Mouse (Mus musculus) embryonic facial prominence, embryonic 15.5 days (tissue): ENCODE measurements around the gene Cep126. TPM values are rescaled to one million over a fixed set of nuclear protein-coding genes. Genes with fewer than 3 reads are reported as not detected.
A peak's percentile ranks its signal among the peaks of the same experiment; 100 is the strongest.

Experiments used
- ATAC-seq: fragments of 200-750 bp; cut with Nextera tagmentation; 2 replicates; pipeline ENCODE4 v1.8.0; 2017; ENCODE audit warnings: low read depth, moderate TSS enrichment; ENCODE audit not compliant: insufficient number of reproducible peaks, low FRiP score, low TSS enrichment
- H3K27ac ChIP-seq: fragments of 300-500 bp; sonication (generic); replicated peaks from 2 replicates; pipeline ENCODE4 v1.5.1; 2015; ENCODE audit warnings: mild to moderate bottlenecking, inconsistent platforms
- H3K27me3 ChIP-seq: fragments of 300-500 bp; sonication (generic); 2 replicates; pipeline ENCODE4 v1.6.1; 2015; ENCODE audit warnings: inconsistent platforms
- H3K36me3 ChIP-seq: fragments of 300-500 bp; sonication (generic); 2 replicates; pipeline ENCODE4 v1.6.1; 2015; ENCODE audit warnings: mild to moderate bottlenecking, inconsistent platforms
- H3K4me1 ChIP-seq: fragments of 300-500 bp; sonication (generic); 2 replicates; pipeline ENCODE4 v1.6.1; 2015; ENCODE audit warnings: inconsistent platforms
- H3K4me2 ChIP-seq: fragments of 300-500 bp; sonication (generic); replicated peaks from 2 replicates; pipeline ENCODE4 v1.6.1; 2015; ENCODE audit warnings: mild to moderate bottlenecking, inconsistent platforms
- H3K4me3 ChIP-seq: fragments of 300-500 bp; sonication (generic); replicated peaks from 2 replicates; pipeline ENCODE4 v1.5.1; 2015; ENCODE audit warnings: mild to moderate bottlenecking, inconsistent platforms
- H3K9ac ChIP-seq: fragments of 300-500 bp; sonication (generic); 2 replicates; pipeline ENCODE4 v1.6.1; 2015; ENCODE audit warnings: inconsistent platforms
- H3K9me3 ChIP-seq: fragments of 300-500 bp; sonication (generic); replicated peaks from 2 replicates; pipeline ENCODE4 v1.6.1; 2016; ENCODE audit warnings: inconsistent platforms
- WGBS: fragments of 180-500 bp; shearing (Covaris S2); methylation state at CpG from one replicate; pipeline ENCODE4 v1.1.7; 2015; 5-methylcytosine and 5-hydroxymethylcytosine counted together
- polyA plus RNA-seq: library from polyadenylated mRNA; unstranded; fragments of >200 nt; fragmentation: Nextera tagmentation; extraction: Ambion mirVana; gene quantifications from 2 replicates; pipeline ENCODE4 v1.2.1, GENCODE M21; 2015

Cep126 gene
- polyA plus RNA-seq, 1 experiment from 2014 or later = 4.0 TPM

- no peaks in the 10 kb centered on the region for H3K36me3 ChIP-seq
- 89% methylated on average over 3 of the region's 3 CpGs for WGBS
Observed at GRCm38 (mm10) chr9:8073203-8073755, 60.8 kb downstream of the Cep126 start.

GRCm38 (mm10) chr9:8059636-8060035, 74.5 kb downstream of the Cep126 start:
- ATAC-seq = no peak
- H3K36me3 ChIP-seq = no peaks in the 10 kb centered on the region
- H3K27me3 ChIP-seq = no peaks in the 10 kb centered on the region
- H3K4me1 ChIP-seq = no peaks in the 10 kb centered on the region
- H3K4me2 ChIP-seq = no peak overlapping the region
- no peak overlapping the region for H3K9ac ChIP-seq
- no peaks in the 10 kb centered on the region for H3K9me3 ChIP-seq
- 42% methylated on average over 3 of the region's 3 CpGs for WGBS
- 0 out of 2 replicates have a peak overlapping the region, but pooled peaks have one; percentile 7 for H3K27ac ChIP-seq
- H3K4me3 ChIP-seq = no peak overlapping the region

More at GRCm38 (mm10) chr9:8073203-8073755, 60.8 kb downstream of the Cep126 start:
- Histone ChIP-seq H3K27me3 (no peaks in the 10 kb centered on the region), H3K4me2 (no peak overlapping the region), H3K4me1 (no peaks in the 10 kb centered on the region), H3K27ac (no peak overlapping the region), H3K4me3 (no peak overlapping the region), H3K9ac (no peak overlapping the region), H3K9me3 (no peaks in the 10 kb centered on the region)
- ATAC-seq = no peak

GRCm38 (mm10) chr9:8054831-8055230, 79.3 kb downstream of the Cep126 start:
- Histone ChIP-seq H3K9me3 (no peaks in the 10 kb centered on the region), H3K4me2 (no peak overlapping the region), H3K4me3 (no peak overlapping the region), H3K36me3 (no peaks in the 10 kb centered on the region), H3K9ac (no peak overlapping the region), H3K27ac (no peak overlapping the region), H3K4me1 (no peaks in the 10 kb centered on the region), H3K27me3 (no peaks in the 10 kb centered on the region)
- 27% methylated on average over 1 of the region's 1 CpGs for WGBS
- no peak for ATAC-seq

GRCm38 (mm10) chr9:8043044-8043387, 91.1 kb downstream of the Cep126 start:
- H3K9me3 ChIP-seq = no peaks in the 10 kb centered on the region
- H3K36me3 ChIP-seq = no peaks in the 10 kb centered on the region
- H3K9ac ChIP-seq = peak overlapping the region; percentile 49; the same call in 1 of the 2 replicates
- peak overlapping the region; percentile 64 for H3K4me2 ChIP-seq
- H3K4me3 ChIP-seq = peak overlapping the region; percentile 82
- peak overlapping the region; percentile 76 for H3K27ac ChIP-seq
- no peaks in the 10 kb centered on the region for H3K4me1 ChIP-seq
- WGBS = 12% methylated on average over 5 of the region's 5 CpGs
- no peak for ATAC-seq
- H3K27me3 ChIP-seq = no peaks in the 10 kb centered on the region

GRCm38 (mm10) chr9:8042338-8043043, 91.6 kb downstream of the Cep126 start, which contains the start of gene Cfap300:
TSS of gene Cfap300 (minus strand) at chr9:8042823.
- no peaks in the 10 kb centered on the region for H3K9me3 ChIP-seq
- H3K27me3 ChIP-seq = no peaks in the 10 kb centered on the region
- no peaks in the 10 kb centered on the region for H3K36me3 ChIP-seq
- peak within 1 kb of the TSS; percentile 82 for H3K4me3 ChIP-seq
- peak within 1 kb of the TSS; percentile 76 for H3K27ac ChIP-seq
- WGBS = under 1% methylated on average over 39 of the region's 39 CpGs
- no peaks in the 10 kb centered on the region for H3K4me1 ChIP-seq
- peak within 1 kb of the TSS; percentile 49 for H3K9ac ChIP-seq
- ATAC-seq = peak; percentile 95
- H3K4me2 ChIP-seq = peak within 1 kb of the TSS; percentile 64

GRCm38 (mm10) chr9:8035546-8035945, 98.5 kb downstream of the Cep126 start:
- WGBS = 14% methylated on average over 7 of the region's 7 CpGs

GRCm38 (mm10) chr9:8035091-8035490, 99.0 kb downstream of the Cep126 start:
- Histone ChIP-seq H3K27me3 (no peaks in the 10 kb centered on the region), H3K4me1 (peaks cover 12% of the 10 kb centered on the region; the same call in 1 of the 2 replicates), H3K9me3 (no peaks in the 10 kb centered on the region), H3K4me3 (no peak overlapping the region), H3K36me3 (no peaks in the 10 kb centered on the region), H3K27ac (peak overlapping the region; percentile 52), H3K4me2 (no peak overlapping the region), H3K9ac (no peak overlapping the region)
- WGBS = 41% methylated on average over 4 of the region's 4 CpGs
- no peak for ATAC-seq

More at GRCm38 (mm10) chr9:8035546-8035945, 98.5 kb downstream of the Cep126 start:
- Histone ChIP-seq H3K27me3 (no peaks in the 10 kb centered on the region), H3K27ac (peak overlapping the region; percentile 52), H3K9ac (no peak overlapping the region), H3K4me2 (no peak overlapping the region), H3K4me3 (no peak overlapping the region), H3K9me3 (no peaks in the 10 kb centered on the region), H3K4me1 (peaks cover 12% of the 10 kb centered on the region; the same call in 1 of the 2 replicates), H3K36me3 (no peaks in the 10 kb centered on the region)
- peak; percentile 76; the same call in 1 of the 2 replicates for ATAC-seq

GRCm38 (mm10) chr9:8034143-8034542, 100.0 kb downstream of the Cep126 start:
- Histone ChIP-seq H3K4me3 (no peak overlapping the region), H3K9me3 (no peaks in the 10 kb centered on the region), H3K27ac (0 out of 2 replicates have a peak overlapping the region, but pooled peaks have one; percentile 0), H3K4me1 (peaks cover 12% of the 10 kb centered on the region; the same call in 1 of the 2 replicates), H3K27me3 (no peaks in the 10 kb centered on the region), H3K4me2 (no peak overlapping the region), H3K9ac (no peak overlapping the region), H3K36me3 (no peaks in the 10 kb centered on the region)
- no peak for ATAC-seq
- 76% methylated on average over 1 of the region's 1 CpGs for WGBS

- no peak overlapping the region for H3K9ac ChIP-seq
- no peak overlapping the region for H3K4me3 ChIP-seq
- peak; percentile 43; the same call in 1 of the 2 replicates for ATAC-seq
- H3K4me1 ChIP-seq = peaks cover 12% of the 10 kb centered on the region; the same call in 1 of the 2 replicates
- peak overlapping the region; percentile 44; the same call in 1 of the 2 replicates for H3K27ac ChIP-seq
- H3K27me3 ChIP-seq = no peaks in the 10 kb centered on the region
- H3K9me3 ChIP-seq = no peaks in the 10 kb centered on the region
- H3K36me3 ChIP-seq = no peaks in the 10 kb centered on the region
- 63% methylated on average over 5 of the region's 5 CpGs for WGBS
- no peak overlapping the region for H3K4me2 ChIP-seq
Observed at GRCm38 (mm10) chr9:8032847-8033246, 101.2 kb downstream of the Cep126 start.
